Comparison of ENCODE assay signal across 8 mouse cellular contexts in the genomic region with DNA sequence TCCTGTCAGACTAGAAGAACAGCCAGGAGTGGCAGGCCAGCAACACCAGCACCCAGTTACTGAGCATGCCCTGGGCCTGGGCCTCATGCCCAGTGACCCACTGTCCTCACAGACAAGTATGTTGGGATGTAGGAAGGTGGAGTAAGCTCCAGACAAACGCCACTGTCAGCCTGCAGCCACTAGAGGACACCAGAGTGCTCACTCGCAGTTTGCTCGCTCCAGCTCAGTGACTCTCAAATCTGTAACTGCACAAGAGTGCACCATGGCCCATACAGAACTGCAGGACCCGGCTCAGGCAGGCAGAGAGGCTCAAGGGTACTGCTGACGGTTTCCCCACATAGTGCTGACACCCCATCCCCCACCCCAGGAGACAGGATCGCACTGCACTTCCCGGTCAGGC. TPM values are rescaled to one million over a fixed set of nuclear protein-coding genes. Genes with fewer than 3 reads are reported as not detected.
DNase-seq lines count a peak whose midpoint lies in the region; ATAC-seq lines count a peak whose summit lies in the region.

No protein-coding gene starts in this region.

- no peak overlapping the region for H3K4me3 ChIP-seq in midbrain, embryonic 12.5 days
- no peak overlapping the region for H3K4me3 ChIP-seq in midbrain, embryonic 13.5 days (replicated peaks)

- DNase-seq in adrenal gland, postnatal 10 days, result peak; percentile 57
- no peak for DNase-seq in adrenal gland, adult 8-10 months
- DNase-seq in heart, postnatal 4 days, result peak; percentile 62
- DNase-seq in lung, postnatal 36 days, result peak; percentile 30
- DNase-seq in B cell, adult 2 months, result no peak

- ATAC-seq in midbrain, embryonic 12.5 days (ENCODE audit: low FRiP score, low read depth), result 0 out of 2 replicates have a peak, but pooled peaks have one; percentile 27
- ATAC-seq in midbrain, embryonic 13.5 days, result no peak
- peak; percentile 55; the same call in 1 of the 2 replicates for ATAC-seq in common myeloid progenitor, adult 5-6 weeks (replicated peaks; ENCODE audit: low read depth, poor library complexity, severe bottlenecking)

- no peaks in the 10 kb centered on the region for H3K4me1 ChIP-seq in midbrain, embryonic 12.5 days
- no peaks in the 10 kb centered on the region for H3K4me1 ChIP-seq in midbrain, embryonic 13.5 days (replicated peaks)

- no peak overlapping the region for H3K27ac ChIP-seq in midbrain, embryonic 12.5 days (replicated peaks)
- H3K27ac ChIP-seq in midbrain, embryonic 13.5 days, result no peak overlapping the region

- H3K9me3 ChIP-seq in midbrain, embryonic 12.5 days, result no peaks in the 10 kb centered on the region
- H3K9me3 ChIP-seq in midbrain, embryonic 13.5 days, result no peaks in the 10 kb centered on the region

- H3K36me3 ChIP-seq in midbrain, embryonic 12.5 days, result peaks cover 64% of the 10 kb centered on the region
- H3K36me3 ChIP-seq in midbrain, embryonic 13.5 days, result peaks cover 68% of the 10 kb centered on the region

- H3K9ac ChIP-seq in midbrain, embryonic 12.5 days (replicated peaks), result no peak overlapping the region
- no peak overlapping the region for H3K9ac ChIP-seq in midbrain, embryonic 13.5 days (replicated peaks)

- no peaks in the 10 kb centered on the region for H3K27me3 ChIP-seq in midbrain, embryonic 12.5 days
- 0 out of 2 replicates have a peak, but pooled peaks cover 2% of the 10 kb centered on the region for H3K27me3 ChIP-seq in midbrain, embryonic 13.5 days

- WGBS in midbrain, embryonic 12.5 days, result 44% methylated on average over 7 of the region's 7 CpGs
- WGBS in midbrain, embryonic 13.5 days, result 45% methylated on average over 7 of the region's 7 CpGs

- no peak overlapping the region for H3K4me2 ChIP-seq in midbrain, embryonic 12.5 days (replicated peaks)
- H3K4me2 ChIP-seq in midbrain, embryonic 13.5 days (replicated peaks), result no peak overlapping the region

RNA-seq across cellular contexts. Expression of a gene that starts 21.5 kb away (rescaled TPM):
- 100 to 1,000 TPM; 100 to 109 TPM for total RNA-seq in adrenal gland, postnatal 10 days (2021)
- total RNA-seq in adrenal gland, adult 8-10 months (2022), result 100 to 1,000 TPM; 108 to 130 (median 123) TPM
- polyA plus RNA-seq in midbrain, embryonic 12.5 days (2016; fragmentation: Nextera tagmentation; extraction: Ambion mirVana), result 116 and 118 TPM in 2 replicates
- 83.5 and 90.1 TPM in 2 replicates for polyA plus RNA-seq in midbrain, embryonic 13.5 days (2015; fragmentation: Nextera tagmentation; extraction: Ambion mirVana)
- 93.5 and 95.5 TPM in 2 replicates for total RNA-seq in common myeloid progenitor, adult 5-6 weeks (2017)
- 10 to 100 TPM; 68.6 to 80.3 TPM for total RNA-seq in heart, postnatal 4 days (2021)

RNA-seq across cellular contexts. Expression of a gene that starts 25.5 kb away (rescaled TPM):
- total RNA-seq in adrenal gland, postnatal 10 days (2021), result 10 to 100 TPM; 26.0 to 29.3 TPM
- total RNA-seq in adrenal gland, adult 8-10 months (2022), result 10 to 100 TPM; 36.8 to 59.1 (median 47.9) TPM
- 28.3 and 28.9 TPM in 2 replicates for polyA plus RNA-seq in midbrain, embryonic 12.5 days (2016; fragmentation: Nextera tagmentation; extraction: Ambion mirVana)
- 43.7 TPM in 2 replicates for polyA plus RNA-seq in midbrain, embryonic 13.5 days (2015; fragmentation: Nextera tagmentation; extraction: Ambion mirVana)
- total RNA-seq in common myeloid progenitor, adult 5-6 weeks (2017), result 88.0 and 100 TPM in 2 replicates
- 10 to 100 TPM in 1 of 2 experiments, 1 to 10 TPM in 1; 8.6 to 10.5 TPM for total RNA-seq in heart, postnatal 4 days (2021)

Comparison
In these comparisons a context has a peak if more than half of its experiments do, and no peak if none do; other contexts are left out.
1. DNase-seq: peak in adrenal gland, postnatal 10 days (single experiment), heart, postnatal 4 days (single experiment) and lung, postnatal 36 days (single experiment); none in adrenal gland, adult 8-10 months (single experiment) and B cell, adult 2 months (0 of 2).